Mouse (Mus musculus) hindbrain, postnatal 0 days (tissue): Measurements from ENCODE around the gene Boc. TPM values are rescaled to one million over a fixed set of nuclear protein-coding genes. Genes with fewer than 3 reads are reported as not detected.

Experiments used
- ATAC-seq: fragments of 200-750 bp; cut with Nextera tagmentation; 2 replicates; pipeline ENCODE4 v1.8.0; 2017; ENCODE audit warnings: mild to moderate bottlenecking, moderate TSS enrichment, moderate library complexity
- DNase-seq: peaks from one replicate; pipeline ENCODE4 v3.0.0-alpha.2; 2015; ENCODE audit warnings: low spot score
- H3K27ac ChIP-seq: fragments of 300-500 bp; sonication (generic); 2 replicates; pipeline ENCODE4 v1.5.1; 2014; ENCODE audit warnings: mild to moderate bottlenecking
- H3K27me3 ChIP-seq: fragments of 300-500 bp; sonication (generic); 2 replicates; pipeline ENCODE4 v1.6.1; 2014; ENCODE audit warnings: low read length, mixed read lengths; ENCODE audit not compliant: insufficient read depth
- H3K36me3 ChIP-seq: fragments of 300-500 bp; sonication (generic); 2 replicates; pipeline ENCODE4 v1.6.1; 2014; ENCODE audit warnings: low read length, mixed read lengths; ENCODE audit not compliant: insufficient read depth
- H3K4me1 ChIP-seq: fragments of 300-500 bp; sonication (generic); 2 replicates; pipeline ENCODE4 v1.6.1; 2014; ENCODE audit warnings: antibody characterized with exemption, low read length, mixed read lengths; ENCODE audit not compliant: insufficient read depth
- H3K4me2 ChIP-seq: fragments of 300-500 bp; sonication (generic); 2 replicates; pipeline ENCODE4 v1.6.1; 2014; ENCODE audit warnings: low read depth, mild to moderate bottlenecking, low read length, moderate library complexity, mixed read lengths
- H3K4me3 ChIP-seq: fragments of 300-500 bp; sonication (generic); 2 replicates; pipeline ENCODE4 v1.5.1; 2014; ENCODE audit warnings: low read length
- H3K9ac ChIP-seq: fragments of 300-500 bp; sonication (generic); replicated peaks from 2 replicates; pipeline ENCODE4 v1.6.1; 2014; ENCODE audit warnings: mild to moderate bottlenecking, low read length, moderate library complexity, mixed read lengths
- H3K9me3 ChIP-seq: fragments of 300-500 bp; sonication (generic); 2 replicates; pipeline ENCODE4 v1.6.1; 2016; ENCODE audit warnings: low read length, mixed read lengths
- CTCF ChIP-seq: IDR thresholded peaks from 2 replicates; pipeline ENCODE4 v1.5.1; 2016; ENCODE audit warnings: antibody characterized with exemption, control low read depth, low read depth
- WGBS: fragments of 180-500 bp; shearing (Covaris S2); extraction: QIAGEN DNeasy Blood & Tissue Kit; methylation state at CpG from one replicate; pipeline ENCODE4 v1.1.7; 2014; 5-methylcytosine and 5-hydroxymethylcytosine counted together
- polyA plus RNA-seq: library from polyadenylated mRNA; unstranded; fragments of >200 nt; fragmentation: Nextera tagmentation; extraction: Ambion mirVana; gene quantifications from 2 replicates; pipeline ENCODE4 v1.2.1, GENCODE M21; 2015
- total RNA-seq: library from RNA; depleted of rRNA; stranded (reverse); fragments of >200 nt; gene quantifications from 2 replicates; pipeline ENCODE4 v1.2.3, GENCODE M21; 2014; rRNA removed

The Boc gene
- total RNA-seq (43.9 and 45.5 TPM in 2 replicates), polyA plus RNA-seq (6.8 and 8.1 TPM in 2 replicates)

GRCm38 (mm10) chr16:44558471-44559329, at the start of gene Boc:
Gene Boc (minus strand): TSS chr16:44558897.
- WGBS: under 1% methylated on average over 38 of the region's 46 CpGs
- H3K27me3 ChIP-seq: no peaks in the 10 kb centered on the region
- H3K27ac ChIP-seq: peak within 1 kb of the TSS; percentile 87
- no peaks in the 10 kb centered on the region for H3K9me3 ChIP-seq
- DNase-seq (peak; percentile 81), ATAC-seq (peak; percentile 75)
- TF ChIP-seq CTCF: no peak
- H3K4me1 ChIP-seq: no peaks in the 10 kb centered on the region; the same call in 1 of the 2 replicates
- H3K4me3 ChIP-seq: peak within 1 kb of the TSS; percentile 81
- no peaks in the 10 kb centered on the region for H3K36me3 ChIP-seq
- peak within 1 kb of the TSS; percentile 79 for H3K9ac ChIP-seq
- peak within 1 kb of the TSS; percentile 80 for H3K4me2 ChIP-seq

- Histone ChIP-seq H3K4me2 (no peak overlapping the region), H3K27ac (no peak overlapping the region), H3K4me1 (no peaks in the 10 kb centered on the region), H3K36me3 (no peaks in the 10 kb centered on the region), H3K4me3 (no peak overlapping the region), H3K9ac (no peak overlapping the region), H3K9me3 (no peaks in the 10 kb centered on the region), H3K27me3 (no peaks in the 10 kb centered on the region)
- DNase-seq: no peak
- ATAC-seq: no peak
- 96% methylated on average over 1 of the region's 1 CpGs for WGBS
- TF ChIP-seq CTCF: no peak
These were observed 47.9 kb upstream of the Boc start for GRCm38 (mm10) chr16:44606643-44607042.

GRCm38 (mm10) chr16:44604021-44604616, 45.4 kb upstream of the Boc start:
- 0 out of 2 replicates have a peak, but pooled peaks cover 3% of the 10 kb centered on the region for H3K4me1 ChIP-seq
- no peak overlapping the region for H3K4me3 ChIP-seq
- ATAC-seq (no peak), DNase-seq (no peak)
- H3K27me3 ChIP-seq: no peaks in the 10 kb centered on the region
- H3K4me2 ChIP-seq: no peak overlapping the region
- no peak overlapping the region for H3K9ac ChIP-seq
- H3K9me3 ChIP-seq: no peaks in the 10 kb centered on the region
- TF ChIP-seq CTCF: no peak
- WGBS: 75% methylated on average over 9 of the region's 9 CpGs
- H3K36me3 ChIP-seq: no peaks in the 10 kb centered on the region
- H3K27ac ChIP-seq: no peak overlapping the region

- Histone ChIP-seq H3K4me3 (no peak overlapping the region), H3K27me3 (no peaks in the 10 kb centered on the region), H3K9me3 (no peaks in the 10 kb centered on the region), H3K36me3 (no peaks in the 10 kb centered on the region), H3K9ac (no peak overlapping the region), H3K4me1 (0 out of 2 replicates have a peak, but pooled peaks cover 3% of the 10 kb centered on the region), H3K4me2 (no peak overlapping the region), H3K27ac (no peak overlapping the region)
- DNase-seq: no peak
- no peak for ATAC-seq
- 30% methylated on average over 8 of the region's 8 CpGs for WGBS
- TF ChIP-seq CTCF: no peak
These were observed 43.5 kb upstream of the Boc start for GRCm38 (mm10) chr16:44601999-44602794.

GRCm38 (mm10) chr16:44601182-44601581, 42.5 kb upstream of the Boc start:
- no peak for TF ChIP-seq CTCF
- Histone ChIP-seq H3K27me3 (no peaks in the 10 kb centered on the region), H3K9ac (no peak overlapping the region), H3K9me3 (no peaks in the 10 kb centered on the region), H3K4me2 (no peak overlapping the region), H3K27ac (no peak overlapping the region), H3K4me1 (0 out of 2 replicates have a peak, but pooled peaks cover 3% of the 10 kb centered on the region), H3K36me3 (no peaks in the 10 kb centered on the region), H3K4me3 (no peak overlapping the region)
- no peak for DNase-seq
- ATAC-seq: no peak
- 22% methylated on average over 2 of the region's 2 CpGs for WGBS

GRCm38 (mm10) chr16:44597106-44597806, 38.6 kb upstream of the Boc start:
- H3K27ac ChIP-seq: no peak overlapping the region
- H3K4me2 ChIP-seq: no peak overlapping the region
- DNase-seq (no peak), ATAC-seq (no peak)
- H3K4me1 ChIP-seq: 0 out of 2 replicates have a peak, but pooled peaks cover 3% of the 10 kb centered on the region
- no peak overlapping the region for H3K4me3 ChIP-seq
- 87% methylated on average over 2 of the region's 2 CpGs for WGBS
- no peaks in the 10 kb centered on the region for H3K27me3 ChIP-seq
- no peaks in the 10 kb centered on the region for H3K36me3 ChIP-seq
- no peak for TF ChIP-seq CTCF
- H3K9me3 ChIP-seq: no peaks in the 10 kb centered on the region
- H3K9ac ChIP-seq: no peak overlapping the region
